Mouse (Mus musculus): Measurements from ENCODE around the gene Krt32. TPM values are rescaled to one million over a fixed set of nuclear protein-coding genes. Genes with fewer than 3 reads are reported as not detected.

Krt32 gene
- polyA plus RNA-seq, 1 experiment from 2014 or later: not detected

- WGBS (ENCODE audit: insufficient replicate concordance): 63% methylated on average over 2 of the region's 2 CpGs
- H3K4me2 ChIP-seq: no peak overlapping the region
- H3K4me3 ChIP-seq (replicated peaks): no peak overlapping the region
- H3K27ac ChIP-seq: no peak overlapping the region
- DNase-seq: no peak
- H3K27me3 ChIP-seq: no peaks in the 10 kb centered on the region
- ATAC-seq (ENCODE audit: low read depth): no peak
- H3K9ac ChIP-seq: no peak overlapping the region
- no peaks in the 10 kb centered on the region for H3K4me1 ChIP-seq (replicated peaks)
- no peaks in the 10 kb centered on the region for H3K36me3 ChIP-seq
- no peaks in the 10 kb centered on the region; the same call in 1 of the 2 replicates for H3K9me3 ChIP-seq (replicated peaks)
Measured at GRCm38 (mm10) chr11:100047193-100047592, 40.8 kb downstream of the Krt32 start.

- no peak overlapping the region for H3K4me3 ChIP-seq (replicated peaks)
- no peaks in the 10 kb centered on the region for H3K27me3 ChIP-seq
- no peak overlapping the region for H3K4me2 ChIP-seq
- H3K4me1 ChIP-seq (replicated peaks): no peaks in the 10 kb centered on the region
- H3K36me3 ChIP-seq: no peaks in the 10 kb centered on the region
- H3K9ac ChIP-seq: no peak overlapping the region
- no peak overlapping the region for H3K27ac ChIP-seq
- ATAC-seq (ENCODE audit: low read depth) (no peak), DNase-seq (no peak)
- WGBS (ENCODE audit: insufficient replicate concordance): 69% methylated on average over 6 of the region's 6 CpGs
- no peaks in the 10 kb centered on the region; the same call in 1 of the 2 replicates for H3K9me3 ChIP-seq (replicated peaks)
Measured at GRCm38 (mm10) chr11:100046303-100046866, 41.6 kb downstream of the Krt32 start.

- no peak within 1 kb of the TSS for H3K4me2 ChIP-seq
- ATAC-seq (ENCODE audit: low read depth) (no peak), DNase-seq (no peak)
- no peaks in the 10 kb centered on the region; the same call in 1 of the 2 replicates for H3K9me3 ChIP-seq (replicated peaks)
- no peak within 1 kb of the TSS for H3K4me3 ChIP-seq (replicated peaks)
- H3K36me3 ChIP-seq: no peaks in the 10 kb centered on the region
- no peak within 1 kb of the TSS for H3K27ac ChIP-seq
- no peaks in the 10 kb centered on the region for H3K27me3 ChIP-seq
- H3K9ac ChIP-seq: no peak within 1 kb of the TSS
- no peaks in the 10 kb centered on the region for H3K4me1 ChIP-seq (replicated peaks)
- 74% methylated on average over 6 of the region's 6 CpGs for WGBS (ENCODE audit: insufficient replicate concordance)
Measured at GRCm38 (mm10) chr11:100041454-100041853, 46.6 kb downstream of the Krt32 start, which contains the start of gene Krt34. Gene Krt34, minus strand, starts transcription at chr11:100041554.

Other genes with a start within 250 kb of the Krt32 start
- not detected in 2 replicates for gene Krtap4-16, start 236.6 kb downstream of the Krt32 start, polyA plus RNA-seq (2015; fragmentation: Nextera tagmentation; extraction: Ambion mirVana)
- gene Gm11568, start 230.3 kb downstream of the Krt32 start, polyA plus RNA-seq (2015; fragmentation: Nextera tagmentation; extraction: Ambion mirVana): not detected in 2 replicates
- gene Gm11559, start 223.8 kb downstream of the Krt32 start, polyA plus RNA-seq (2015; fragmentation: Nextera tagmentation; extraction: Ambion mirVana): not detected in 2 replicates
- gene Krtap9-1, start 214.8 kb downstream of the Krt32 start, polyA plus RNA-seq (2015; fragmentation: Nextera tagmentation; extraction: Ambion mirVana): not detected in 2 replicates
- gene Gm11567, start 209.0 kb downstream of the Krt32 start, polyA plus RNA-seq (2015; fragmentation: Nextera tagmentation; extraction: Ambion mirVana): not detected in 2 replicates
- not detected in 2 replicates for gene Krtap31-1, start 180.3 kb downstream of the Krt32 start, polyA plus RNA-seq (2015; fragmentation: Nextera tagmentation; extraction: Ambion mirVana)
- gene Gm11565, start 173.5 kb downstream of the Krt32 start, polyA plus RNA-seq (2015; fragmentation: Nextera tagmentation; extraction: Ambion mirVana): not detected in 2 replicates
- not detected in 2 replicates for gene Krtap31-2, start 151.9 kb downstream of the Krt32 start, polyA plus RNA-seq (2015; fragmentation: Nextera tagmentation; extraction: Ambion mirVana)
- not detected in 2 replicates for gene Krtap9-5, start 139.8 kb downstream of the Krt32 start, polyA plus RNA-seq (2015; fragmentation: Nextera tagmentation; extraction: Ambion mirVana)
- gene Krtap29-1, start 109.2 kb downstream of the Krt32 start, polyA plus RNA-seq (2015; fragmentation: Nextera tagmentation; extraction: Ambion mirVana): not detected in 2 replicates
- not detected in 2 replicates for gene Krtap16-1, start 101.6 kb downstream of the Krt32 start, polyA plus RNA-seq (2015; fragmentation: Nextera tagmentation; extraction: Ambion mirVana)
- gene Krtap17-1, start 94.2 kb downstream of the Krt32 start, polyA plus RNA-seq (2015; fragmentation: Nextera tagmentation; extraction: Ambion mirVana): not detected in 2 replicates
- not detected in 2 replicates for gene Krt33a, start 72.0 kb downstream of the Krt32 start, polyA plus RNA-seq (2015; fragmentation: Nextera tagmentation; extraction: Ambion mirVana)
- not detected in 2 replicates for gene Krt33b, start 58.4 kb downstream of the Krt32 start, polyA plus RNA-seq (2015; fragmentation: Nextera tagmentation; extraction: Ambion mirVana)
- not detected in 2 replicates for gene Krt34, start 46.7 kb downstream of the Krt32 start, polyA plus RNA-seq (2015; fragmentation: Nextera tagmentation; extraction: Ambion mirVana)
- gene Krt31, start 37.7 kb downstream of the Krt32 start, polyA plus RNA-seq (2015; fragmentation: Nextera tagmentation; extraction: Ambion mirVana): not detected in 2 replicates
- not detected in 2 replicates for gene Krt35, start 8.0 kb upstream of the Krt32 start, polyA plus RNA-seq (2015; fragmentation: Nextera tagmentation; extraction: Ambion mirVana)
- gene Krt36, start 17.4 kb upstream of the Krt32 start, polyA plus RNA-seq (2015; fragmentation: Nextera tagmentation; extraction: Ambion mirVana): not detected in 2 replicates
- gene Krt13, start 33.3 kb upstream of the Krt32 start, polyA plus RNA-seq (2015; fragmentation: Nextera tagmentation; extraction: Ambion mirVana): 0.10 and 0.20 TPM in 2 replicates
- 1.5 and 2.1 TPM in 2 replicates for gene Krt15, start 47.7 kb upstream of the Krt32 start, polyA plus RNA-seq (2015; fragmentation: Nextera tagmentation; extraction: Ambion mirVana)
- gene Krt19, start 60.4 kb upstream of the Krt32 start, polyA plus RNA-seq (2015; fragmentation: Nextera tagmentation; extraction: Ambion mirVana): 2.6 and 4.3 TPM in 2 replicates
- gene Krt9, start 105.0 kb upstream of the Krt32 start, polyA plus RNA-seq (2015; fragmentation: Nextera tagmentation; extraction: Ambion mirVana): not detected in 2 replicates
- gene Krt14, start 119.3 kb upstream of the Krt32 start, polyA plus RNA-seq (2015; fragmentation: Nextera tagmentation; extraction: Ambion mirVana): 0.90 and 1.0 TPM in 2 replicates
- not detected in 2 replicates for gene Krt16, start 160.7 kb upstream of the Krt32 start, polyA plus RNA-seq (2015; fragmentation: Nextera tagmentation; extraction: Ambion mirVana)
- gene Krt17, start 172.8 kb upstream of the Krt32 start, polyA plus RNA-seq (2015; fragmentation: Nextera tagmentation; extraction: Ambion mirVana): 0.41 and 0.62 TPM in 2 replicates
- not detected in 2 replicates for gene Krt42, start 181.6 kb upstream of the Krt32 start, polyA plus RNA-seq (2015; fragmentation: Nextera tagmentation; extraction: Ambion mirVana)
- 1,883 and 1,943 TPM in 2 replicates for gene Eif1, start 231.7 kb upstream of the Krt32 start, polyA plus RNA-seq (2015; fragmentation: Nextera tagmentation; extraction: Ambion mirVana)
- gene Gast, start 246.2 kb upstream of the Krt32 start, polyA plus RNA-seq (2015; fragmentation: Nextera tagmentation; extraction: Ambion mirVana): not detected in 2 replicates